ENCODE assay signal across 8 mouse cellular contexts in the genomic region with DNA sequence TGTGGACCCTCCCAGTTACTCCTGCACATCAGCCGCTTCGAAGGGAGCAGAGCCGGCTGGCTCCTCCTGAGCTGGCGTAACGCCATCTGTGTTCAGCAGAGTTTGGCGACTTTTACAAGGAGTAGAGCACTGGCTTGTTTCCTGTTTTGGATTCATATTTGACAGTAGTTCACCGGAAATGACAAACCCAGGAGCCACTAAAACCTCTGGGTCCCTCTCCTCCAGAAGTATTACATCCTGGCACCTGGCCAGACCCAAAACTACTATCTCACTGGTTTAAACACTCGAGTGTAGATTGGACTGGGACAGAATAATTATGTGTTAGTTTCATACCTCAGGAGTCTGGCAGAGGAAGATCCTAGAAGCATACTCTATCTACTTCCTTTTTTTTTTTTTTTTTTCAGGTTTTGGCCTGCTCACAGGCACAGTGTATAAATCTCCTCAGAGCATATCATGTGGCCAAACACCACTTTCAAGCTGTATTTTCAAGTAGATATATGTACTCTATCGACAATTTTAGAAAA. TPM values are rescaled to one million over a fixed set of nuclear protein-coding genes. Genes with fewer than 3 reads are reported as not detected.
DNase-seq lines count a peak whose midpoint lies in the region; ATAC-seq lines count a peak whose summit lies in the region.
"Had no signal": no experiment of that assay in that cellular context is flagged by ENCODE, and none has a peak within 500 bp of the region (broad histone marks: within the 10 kb centered on the region; RNA-seq: fewer than 3 reads in every experiment).

No protein-coding gene starts in this region.

- ATAC-seq in midbrain, embryonic 11.5 days (ENCODE audit: low FRiP score) = no peak
- peak; percentile 88 for ATAC-seq in common myeloid progenitor, adult 5-6 weeks (replicated peaks; ENCODE audit: low read depth, poor library complexity, severe bottlenecking)
- ATAC-seq in megakaryocyte progenitor cell, adult 5-6 weeks (replicated peaks; ENCODE audit: poor library complexity) = peak; percentile 84

- H3K9me3 ChIP-seq in midbrain, embryonic 11.5 days (ENCODE audit: control insufficient read depth, low read length) = no peaks in the 10 kb centered on the region
- no peaks in the 10 kb centered on the region for H3K9me3 ChIP-seq in midbrain, embryonic 10.5 days (replicated peaks)
- H3K9me3 ChIP-seq: megakaryocyte, embryonic 14.5 days had no signal

- no peak overlapping the region for H3K4me3 ChIP-seq in midbrain, embryonic 11.5 days (ENCODE audit: low read depth, low read length)
- no peak overlapping the region for H3K4me3 ChIP-seq in midbrain, embryonic 10.5 days
- H3K4me3 ChIP-seq: megakaryocyte, embryonic 14.5 days had no signal

- WGBS in midbrain, embryonic 11.5 days = 89% methylated on average over 9 of the region's 9 CpGs
- WGBS in midbrain, embryonic 10.5 days = 92% methylated on average over 9 of the region's 9 CpGs

- no peaks in the 10 kb centered on the region for H3K27me3 ChIP-seq in midbrain, embryonic 11.5 days (ENCODE audit: control insufficient read depth, insufficient read depth, low read length)
- no peaks in the 10 kb centered on the region for H3K27me3 ChIP-seq in midbrain, embryonic 10.5 days (ENCODE audit: low read depth, poor library complexity, severe bottlenecking)
- H3K27me3 ChIP-seq: megakaryocyte, embryonic 14.5 days had no signal

- H3K4me1 ChIP-seq in midbrain, embryonic 11.5 days (ENCODE audit: control insufficient read depth, insufficient read depth, low read length) = no peaks in the 10 kb centered on the region
- H3K4me1 ChIP-seq in midbrain, embryonic 10.5 days = no peaks in the 10 kb centered on the region

- no peak overlapping the region for H3K4me2 ChIP-seq in midbrain, embryonic 11.5 days

- H3K27ac ChIP-seq in midbrain, embryonic 11.5 days (ENCODE audit: low read depth, low read length) = no peak overlapping the region
- H3K27ac ChIP-seq in midbrain, embryonic 10.5 days (replicated peaks) = no peak overlapping the region

- H3K9ac ChIP-seq in midbrain, embryonic 11.5 days (ENCODE audit: low read length) = no peak overlapping the region

- H3K36me3 ChIP-seq in midbrain, embryonic 11.5 days (ENCODE audit: control insufficient read depth, insufficient read depth, low read length) = no peaks in the 10 kb centered on the region
- H3K36me3 ChIP-seq in midbrain, embryonic 10.5 days = no peaks in the 10 kb centered on the region

- DNase-seq in midbrain, embryonic 11.5 days (ENCODE audit: low spot score, missing footprints) = peak; percentile 47
- no peak for DNase-seq in midbrain, embryonic 10.5 days (ENCODE audit: low spot score)
- DNase-seq in adrenal gland, postnatal 25 days = peak; percentile 37
- DNase-seq in kidney, adult 11 months = peak; percentile 51
- no peak for DNase-seq in natural killer cell, adult 2 months (ENCODE audit: low spot score in 2 of 2)

RNA-seq across cellular contexts. Expression of gene Gm10097, which starts 11.0 kb away (rescaled TPM):
- 0.06 TPM in 1 of 2 replicates, not detected in the other for polyA plus RNA-seq in midbrain, embryonic 11.5 days (2014; fragmentation: Nextera tagmentation; extraction: Ambion mirVana)
- 0.05 TPM in 1 of 2 replicates, not detected in the other for polyA plus RNA-seq in midbrain, embryonic 10.5 days (2016; fragmentation: Nextera tagmentation; extraction: Ambion mirVana)
- not detected in 2 replicates for total RNA-seq in adrenal gland, postnatal 25 days (2021)
- total RNA-seq in common myeloid progenitor, adult 5-6 weeks (2017) = not detected in 2 replicates
- total RNA-seq in megakaryocyte progenitor cell, adult 5-6 weeks (2015) = not detected in 2 replicates
- total RNA-seq in megakaryocyte progenitor cell, adult 5-6 weeks (2017) = 0.04 TPM in 1 of 2 replicates, not detected in the other

Comparison
In these comparisons a context has a peak if more than half of its experiments do, and no peak if none do; other contexts are left out.
1. DNase-seq: peak in midbrain, embryonic 11.5 days (single experiment), adrenal gland, postnatal 25 days (single experiment) and kidney, adult 11 months (single experiment); none in midbrain, embryonic 10.5 days (single experiment) and natural killer cell, adult 2 months (0 of 2).